Mouse (Mus musculus) granulocyte monocyte progenitor cell, adult 5-6 weeks (primary cell): Measurements from ENCODE around the gene Lrrc4b. TPM values are rescaled to one million over a fixed set of nuclear protein-coding genes. Genes with fewer than 3 reads are reported as not detected.

ENCODE experiments used
- ATAC-seq: replicated peaks from 2 replicates; pipeline ENCODE4 v1.8.0; 2016; ENCODE audit warnings: mild to moderate bottlenecking, moderate TSS enrichment, inconsistent platforms; ENCODE audit not compliant: poor library complexity, severe bottlenecking
- total RNA-seq, 2 experiments: library from RNA; stranded (forward) in 1 of 2; stranded (reverse) in 1 of 2; fragments of 200-712, 200-1000 nt in 1 of 2; fragments of >200 nt in 1 of 2; fragmentation: Nextera tagmentation in 1 of 2; gene quantifications; 2 replicates each; pipeline ENCODE4 v1.2.3; 2014 to 2017

Gene Lrrc4b
- total RNA-seq, 2 experiments from 2014 or later, result not detected

DNA sequence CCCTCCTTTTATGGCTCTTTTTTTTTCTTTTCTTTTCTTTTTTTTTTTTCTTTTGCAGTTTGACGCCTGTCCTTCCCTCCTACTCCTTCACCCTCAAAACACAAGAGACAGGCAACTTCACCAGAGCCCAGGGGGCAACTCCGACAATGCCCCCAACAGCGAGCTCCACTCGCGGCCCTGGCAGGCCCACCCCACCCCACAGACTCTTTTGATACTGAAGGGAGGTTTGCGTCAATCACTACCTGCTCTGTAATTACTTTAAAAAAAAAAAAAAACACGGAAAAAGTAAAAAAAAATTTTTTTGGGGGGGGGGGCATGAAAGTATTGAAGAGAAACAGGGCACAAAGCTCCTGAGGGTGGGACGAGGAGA is 34.2 kb downstream of the Lrrc4b start:
- ATAC-seq, result no peak

DNA sequence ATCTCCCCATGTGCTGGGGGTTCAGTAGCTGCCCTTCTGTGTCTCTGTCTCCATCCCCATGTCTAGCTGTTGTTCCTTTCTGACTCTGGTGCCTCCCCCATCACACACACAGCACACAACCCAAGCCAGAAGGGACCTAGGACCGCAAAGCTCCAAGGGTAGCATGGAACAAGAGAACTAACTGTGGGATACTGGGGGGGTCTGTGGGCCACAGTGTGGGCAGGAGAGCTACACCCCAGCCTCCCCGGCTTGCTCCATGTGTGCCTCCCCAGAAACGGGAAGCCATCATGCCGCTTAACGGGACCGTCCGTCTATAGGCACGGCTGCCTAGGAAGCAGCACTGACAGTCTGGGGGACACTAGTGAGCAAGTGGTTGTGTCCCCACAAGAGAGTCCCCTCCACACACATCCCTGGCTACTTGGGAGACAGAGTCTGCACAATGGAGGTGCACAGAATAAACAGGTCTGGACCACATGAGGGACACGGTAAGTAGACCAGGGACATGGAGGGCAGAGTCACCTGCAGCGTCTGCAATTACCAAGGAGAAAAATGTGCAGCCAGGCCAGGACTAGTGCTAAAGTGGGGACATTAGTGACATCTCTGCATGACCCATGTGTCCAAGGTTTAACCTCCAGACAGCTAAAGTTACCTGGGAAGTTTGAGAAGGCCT is 34.9 kb downstream of the Lrrc4b start:
- no peak for ATAC-seq

DNA sequence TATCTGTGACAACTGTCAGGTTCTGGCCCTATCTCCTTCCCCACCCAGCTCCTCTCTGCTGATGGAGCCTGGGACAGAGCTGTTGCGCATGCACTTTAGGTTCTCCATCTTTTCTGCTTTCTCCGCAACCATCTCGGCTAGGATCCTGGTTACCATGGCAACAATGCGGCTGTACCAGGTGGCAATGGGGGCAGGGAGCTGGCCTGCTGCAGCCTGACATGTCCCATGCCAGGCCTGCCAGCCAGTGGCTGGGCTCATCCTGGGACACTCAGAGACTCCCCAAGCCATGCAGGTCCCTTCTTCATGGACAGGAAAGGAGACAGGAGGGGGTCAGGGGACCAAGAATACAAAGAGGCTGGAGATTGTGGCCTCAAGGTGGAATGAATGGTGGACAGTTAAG is 35.7 kb downstream of the Lrrc4b start:
- no peak for ATAC-seq

DNA sequence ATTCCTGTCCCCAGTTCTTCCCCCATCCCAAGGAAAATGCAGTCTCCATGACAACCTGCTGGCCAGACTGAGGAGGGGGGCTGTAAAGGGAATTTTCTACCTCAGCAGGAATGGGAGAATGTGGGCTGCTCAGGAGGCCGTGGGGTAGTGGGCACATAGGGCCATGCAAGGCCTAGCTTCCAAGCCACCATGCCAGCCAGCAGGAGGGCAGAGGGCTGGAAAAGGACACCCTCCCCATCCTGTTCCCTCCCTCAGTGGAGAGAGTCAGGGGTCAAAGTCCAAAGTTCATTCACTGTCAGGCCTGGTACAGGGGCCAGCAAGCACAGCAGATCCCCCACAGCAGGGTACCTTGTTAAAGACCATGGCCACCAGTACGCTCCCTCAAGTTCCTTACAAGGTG is 36.3 kb downstream of the Lrrc4b start, which contains the start of gene Aspdh:
Aspdh (plus strand) TSS at position 281 of the 400 bp plus-strand sequence.
- no peak for ATAC-seq

DNA sequence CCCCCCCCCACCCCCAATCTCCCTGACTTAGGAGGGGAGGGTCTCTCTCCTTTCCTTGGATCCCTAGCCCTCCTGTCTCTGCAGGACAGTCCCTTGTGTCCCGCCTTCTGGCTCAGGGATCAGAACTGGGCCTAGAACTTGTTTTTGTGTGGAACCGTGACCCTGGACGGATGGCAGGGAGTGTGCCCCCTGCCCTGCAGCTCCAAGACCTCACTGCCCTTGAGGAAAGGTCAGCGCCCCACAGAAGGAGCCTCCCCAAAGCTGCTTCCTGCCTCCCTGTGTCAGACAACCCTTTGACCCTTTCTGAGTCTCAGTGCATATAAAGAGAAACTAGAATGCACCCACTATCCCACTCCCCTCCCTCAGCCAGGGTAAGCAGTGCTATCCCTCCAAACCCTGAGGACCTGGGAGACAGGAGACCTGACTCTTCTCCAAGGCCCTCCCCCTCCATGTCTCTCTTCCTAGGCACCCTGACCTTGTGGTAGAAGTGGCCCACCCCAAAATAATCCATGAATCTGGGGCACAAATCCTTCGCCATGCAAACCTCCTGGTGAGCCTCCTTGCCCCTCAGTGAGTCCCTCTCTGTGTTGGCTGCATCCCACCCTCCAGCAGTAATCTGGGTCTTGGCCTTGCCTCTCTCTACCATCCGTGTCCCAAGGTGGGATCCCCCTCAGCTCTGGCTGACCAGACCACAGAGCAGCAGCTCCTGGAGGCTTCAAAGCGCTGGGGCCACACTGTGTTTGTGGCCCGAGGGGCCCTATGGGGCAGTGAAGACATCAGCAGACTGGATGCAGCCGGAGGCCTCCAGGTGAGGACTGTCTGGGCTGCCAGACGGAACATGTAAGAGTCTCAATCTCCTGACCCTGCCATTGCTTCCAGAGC is 37.4 kb downstream of the Lrrc4b start:
- ATAC-seq, result no peak

DNA sequence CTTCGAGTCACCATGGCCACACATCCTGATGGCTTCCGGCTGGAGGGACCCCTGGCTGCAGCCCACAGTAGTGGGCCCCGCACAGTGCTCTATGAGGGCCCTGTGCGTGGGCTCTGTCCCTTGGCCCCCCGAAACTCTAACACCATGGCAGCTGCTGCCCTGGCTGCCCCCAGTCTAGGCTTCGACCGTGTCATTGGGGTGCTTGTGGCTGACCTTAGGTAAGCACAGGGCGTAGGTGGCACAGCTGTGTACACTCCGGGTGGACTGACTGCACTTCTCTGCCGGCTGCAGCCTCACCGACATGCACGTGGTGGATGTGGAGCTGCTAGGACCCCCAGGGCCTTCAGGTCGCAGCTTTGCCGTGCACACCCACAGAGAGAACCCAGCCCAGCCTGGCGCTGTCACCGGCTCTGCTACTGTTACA is 38.1 kb downstream of the Lrrc4b start:
- no peak for ATAC-seq

DNA sequence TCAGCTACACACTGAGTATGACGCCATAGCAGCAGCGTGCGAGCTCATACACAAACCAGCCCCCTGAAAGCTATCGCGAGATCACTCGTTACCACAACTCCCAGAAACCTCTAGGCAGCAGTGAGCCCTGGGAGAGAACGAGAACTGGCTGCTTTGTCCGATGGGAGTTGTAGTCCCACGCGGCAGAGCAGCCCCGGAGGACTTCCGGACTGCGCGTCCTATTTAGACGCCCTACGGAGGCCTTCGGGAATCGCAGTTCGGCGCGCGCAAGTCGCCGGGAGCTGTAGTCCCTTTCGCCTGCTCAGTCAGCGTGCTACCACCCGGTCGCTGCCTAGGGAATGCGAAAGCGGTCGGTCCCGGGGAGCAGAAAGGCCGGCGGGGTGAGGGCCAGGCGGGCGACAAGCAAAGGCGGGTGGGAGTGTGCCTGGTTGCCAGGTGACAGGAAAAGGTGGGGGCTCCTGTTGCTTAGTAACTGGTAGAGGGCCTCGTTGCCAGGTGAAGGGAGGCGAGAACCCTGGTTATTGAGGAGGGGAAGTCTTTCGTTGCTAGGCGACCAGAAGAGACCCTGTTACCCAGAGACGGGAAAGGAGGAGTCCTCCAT is 39.1 kb downstream of the Lrrc4b start, which contains the start of gene Josd2:
Josd2 (plus strand) TSS at position 170 of the 601 bp plus-strand sequence.
- ATAC-seq, result peak; percentile 92

DNA sequence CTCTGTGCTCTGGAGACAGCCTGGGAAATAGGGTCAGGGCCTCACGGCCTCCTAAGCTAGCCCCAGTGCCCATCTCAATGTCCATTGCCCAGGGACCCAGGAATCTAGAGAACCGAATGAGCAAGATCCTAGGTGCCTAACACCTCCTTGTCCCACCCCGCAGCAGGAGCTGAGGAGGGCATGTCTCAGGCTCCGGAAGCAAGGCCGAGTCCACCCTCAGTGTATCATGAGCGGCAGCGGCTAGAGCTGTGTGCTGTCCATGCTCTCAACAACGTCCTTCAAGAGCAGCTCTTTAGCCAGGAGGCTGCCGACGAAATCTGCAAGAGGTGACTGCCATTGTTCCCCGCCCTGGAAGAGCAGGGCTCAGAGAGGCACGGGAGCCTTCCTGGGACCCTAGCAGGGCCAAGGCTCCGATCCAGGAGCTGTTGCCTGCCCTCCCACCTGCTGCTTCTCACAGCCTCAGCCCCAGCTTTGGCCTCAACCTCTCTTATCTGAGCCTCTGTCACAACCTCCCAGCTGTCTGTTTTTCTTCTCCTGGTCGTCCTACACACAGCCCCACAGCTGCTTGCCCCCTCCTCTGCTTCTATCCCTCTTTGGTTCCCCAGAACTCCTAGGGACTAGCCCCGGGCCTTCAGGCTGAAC is 39.9 kb downstream of the Lrrc4b start:
- ATAC-seq, result no peak

DNA sequence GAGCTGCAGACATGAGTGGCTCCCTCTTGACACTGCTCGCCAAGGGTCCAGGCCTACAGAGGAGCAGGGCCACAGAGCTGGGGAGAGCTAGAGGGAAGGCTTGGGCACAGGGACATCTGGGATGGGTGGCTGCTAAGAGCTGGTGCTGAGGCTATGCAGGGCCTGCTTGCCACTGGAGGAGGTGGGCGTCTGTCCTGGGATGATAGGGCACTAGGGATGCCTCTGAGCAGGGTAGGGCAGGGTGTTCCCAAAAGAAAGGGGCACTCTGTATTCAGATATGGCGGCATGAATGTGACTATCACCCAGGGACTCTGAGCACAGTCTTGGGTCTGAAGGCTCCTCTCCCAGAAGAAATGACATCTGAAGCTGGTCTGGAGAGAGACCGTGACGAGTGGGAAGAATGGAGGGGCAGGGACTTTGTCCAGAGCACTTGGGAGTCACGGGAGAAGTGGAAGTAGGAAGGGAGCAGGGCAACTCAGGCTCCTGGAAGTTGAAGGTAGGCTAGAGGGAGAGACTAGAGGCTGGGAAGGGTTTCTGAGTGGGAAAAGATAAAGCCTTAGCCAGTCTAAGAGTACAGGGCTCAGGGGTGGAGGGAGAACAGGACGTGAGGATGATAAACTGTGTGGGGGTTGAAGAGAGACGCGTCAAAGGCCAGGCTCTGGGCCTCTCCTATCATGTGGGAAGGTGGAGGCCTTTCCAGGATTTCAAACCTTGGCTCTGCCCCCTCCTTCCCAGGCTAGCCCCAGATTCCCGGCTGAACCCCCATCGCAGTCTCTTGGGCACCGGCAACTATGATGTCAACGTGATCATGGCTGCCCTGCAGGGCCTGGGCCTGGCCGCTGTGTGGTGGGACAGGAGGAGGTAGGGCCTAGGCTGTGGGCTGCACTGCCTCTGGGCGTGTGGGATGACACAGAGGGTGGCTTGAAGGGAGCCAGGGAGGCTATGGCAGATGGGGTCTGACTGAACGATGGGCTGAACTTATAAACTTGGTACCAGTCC is 41.2 kb downstream of the Lrrc4b start:
- ATAC-seq, result no peak

DNA sequence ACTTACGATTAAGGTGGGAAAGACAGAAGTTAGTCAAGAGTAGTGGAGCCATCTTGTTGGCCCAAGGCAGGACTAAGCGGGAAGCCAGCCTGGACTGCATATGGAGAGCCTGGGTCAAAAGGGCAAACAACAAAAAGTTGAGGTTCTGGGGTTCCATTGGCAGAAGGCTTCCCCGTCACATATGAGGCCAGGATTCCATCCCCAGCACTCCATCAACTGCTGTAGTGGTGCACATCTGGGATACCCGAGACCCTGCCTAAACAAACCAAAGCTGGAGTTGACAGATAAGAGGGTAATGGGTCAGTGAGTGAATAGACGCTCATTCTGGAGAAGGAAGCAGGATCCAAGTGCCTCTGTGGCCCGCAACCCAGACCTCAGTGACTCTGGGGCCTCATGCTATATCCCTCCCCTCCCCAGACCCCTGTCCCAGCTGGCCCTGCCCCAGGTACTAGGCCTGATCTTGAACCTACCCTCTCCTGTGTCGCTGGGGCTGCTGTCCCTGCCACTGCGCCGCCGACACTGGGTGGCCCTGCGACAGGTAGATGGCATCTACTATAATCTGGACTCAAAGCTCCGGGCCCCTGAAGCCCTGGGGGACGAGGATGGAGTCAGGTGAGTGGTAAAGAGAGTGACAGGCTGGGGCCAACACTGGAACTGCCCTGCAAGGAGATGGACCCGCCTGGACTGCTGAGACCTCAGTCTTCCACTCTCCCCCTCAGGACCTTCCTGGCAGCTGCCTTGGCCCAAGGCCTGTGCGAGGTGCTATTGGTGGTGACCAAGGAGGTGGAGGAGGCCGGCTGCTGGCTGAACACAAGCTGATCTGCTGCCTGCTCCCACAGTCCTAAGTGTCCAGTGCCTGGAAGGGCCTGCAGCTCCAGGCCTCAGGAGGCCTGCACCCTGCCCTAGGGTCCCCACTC is 42.1 kb downstream of the Lrrc4b start:
- no peak for ATAC-seq

DNA sequence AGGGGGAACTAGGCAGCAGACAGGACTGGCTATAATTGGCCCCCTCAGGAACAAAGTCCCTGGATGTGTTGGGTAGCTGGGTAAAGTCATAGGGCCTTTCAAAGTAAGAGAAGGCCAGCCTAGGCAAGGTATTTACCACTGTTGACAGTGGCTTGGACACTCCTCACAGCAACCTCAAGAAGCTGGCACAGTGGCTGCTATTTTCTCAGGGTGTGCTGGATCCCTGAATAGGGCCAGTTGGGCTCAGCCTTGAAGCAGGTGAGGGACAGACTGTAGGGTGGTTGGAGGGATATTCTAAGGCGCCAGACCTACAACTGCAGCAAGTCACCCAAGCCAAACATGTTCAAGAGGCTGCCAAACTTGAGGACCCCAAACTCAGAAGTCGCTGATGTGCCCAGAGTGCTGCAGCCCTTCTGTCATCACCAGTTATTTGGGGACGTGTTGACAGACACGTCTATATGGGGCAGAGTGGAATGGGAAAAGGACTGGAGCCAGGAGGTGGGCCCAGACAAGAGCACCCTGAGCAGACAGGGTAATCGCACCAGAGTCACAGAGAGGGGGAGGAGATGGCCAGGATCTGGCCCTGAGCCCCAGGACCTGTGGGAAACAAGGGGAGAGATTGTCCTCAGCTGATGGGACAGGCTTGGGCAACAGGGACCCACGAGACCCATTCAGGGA is 43.2 kb downstream of the Lrrc4b start:
- ATAC-seq, result no peak

DNA sequence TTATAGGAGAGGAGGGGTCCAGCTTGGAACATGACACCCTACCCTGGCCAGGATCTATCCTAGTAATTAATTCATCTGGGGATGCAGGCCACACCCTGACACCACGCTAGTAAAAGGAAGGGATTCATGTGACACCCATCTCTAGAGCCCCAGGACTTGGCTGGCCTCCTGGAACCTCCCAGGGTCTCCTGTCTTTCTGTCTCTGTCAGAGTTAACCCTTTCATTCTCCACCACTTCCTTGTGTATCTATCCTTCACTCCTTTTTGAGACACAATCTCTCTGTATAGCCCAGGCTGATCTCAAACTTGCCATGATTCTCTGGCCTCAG is 43.7 kb downstream of the Lrrc4b start:
- no peak for ATAC-seq

DNA sequence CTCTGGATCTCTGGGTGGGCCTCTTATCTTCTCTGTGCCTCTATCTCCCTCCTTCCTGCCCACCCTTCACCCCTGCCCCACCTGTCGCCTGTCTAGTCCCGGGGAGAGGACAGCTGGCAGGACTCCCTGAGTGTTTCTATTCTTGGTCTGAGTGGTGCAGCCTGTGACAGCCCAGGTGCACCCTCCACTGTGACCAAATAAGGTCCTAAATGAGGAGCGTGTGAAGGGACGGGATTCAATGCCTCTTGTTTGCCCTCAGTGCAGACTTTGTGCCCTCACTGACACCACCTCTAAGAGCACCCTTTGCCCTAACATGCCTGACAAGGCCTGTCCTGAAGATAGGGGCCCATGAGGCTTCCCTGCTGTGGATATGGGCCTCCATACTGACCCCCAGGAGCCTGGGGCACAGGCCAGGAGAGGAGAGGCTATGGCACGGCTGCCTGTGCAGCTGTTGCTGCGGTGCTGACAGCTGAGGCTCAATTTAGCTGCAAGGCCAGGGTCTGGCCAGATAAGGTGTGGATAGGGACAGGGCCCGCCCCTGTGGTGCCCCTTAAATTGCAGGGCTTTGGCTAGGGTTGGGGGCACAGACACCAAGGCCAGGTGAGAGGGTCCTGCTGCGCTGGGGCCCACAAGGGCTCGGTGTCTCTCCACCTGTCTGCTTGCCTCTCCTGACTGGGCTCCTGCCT is 44.3 kb downstream of the Lrrc4b start:
- ATAC-seq, result no peak

DNA sequence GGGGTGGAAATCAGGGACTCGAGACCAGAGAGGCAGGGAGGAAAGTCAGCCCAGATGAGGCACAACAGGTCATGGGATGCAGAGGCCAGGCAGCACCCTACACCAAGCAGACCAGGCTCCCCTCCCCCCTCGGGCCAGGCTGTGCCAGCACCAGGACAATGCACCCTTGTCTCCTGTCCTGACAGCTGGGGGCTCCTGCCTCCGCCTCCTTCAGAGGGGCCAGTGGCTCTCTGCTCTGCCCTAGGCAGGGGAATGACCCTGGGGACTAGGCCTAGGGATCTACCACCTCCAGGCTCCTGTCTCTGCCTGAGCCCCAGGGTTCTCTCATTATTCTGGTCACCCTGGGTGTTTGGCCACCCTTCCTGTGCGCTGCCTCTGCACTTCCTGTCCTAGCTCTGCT is 45.6 kb downstream of the Lrrc4b start:
- ATAC-seq, result no peak

DNA sequence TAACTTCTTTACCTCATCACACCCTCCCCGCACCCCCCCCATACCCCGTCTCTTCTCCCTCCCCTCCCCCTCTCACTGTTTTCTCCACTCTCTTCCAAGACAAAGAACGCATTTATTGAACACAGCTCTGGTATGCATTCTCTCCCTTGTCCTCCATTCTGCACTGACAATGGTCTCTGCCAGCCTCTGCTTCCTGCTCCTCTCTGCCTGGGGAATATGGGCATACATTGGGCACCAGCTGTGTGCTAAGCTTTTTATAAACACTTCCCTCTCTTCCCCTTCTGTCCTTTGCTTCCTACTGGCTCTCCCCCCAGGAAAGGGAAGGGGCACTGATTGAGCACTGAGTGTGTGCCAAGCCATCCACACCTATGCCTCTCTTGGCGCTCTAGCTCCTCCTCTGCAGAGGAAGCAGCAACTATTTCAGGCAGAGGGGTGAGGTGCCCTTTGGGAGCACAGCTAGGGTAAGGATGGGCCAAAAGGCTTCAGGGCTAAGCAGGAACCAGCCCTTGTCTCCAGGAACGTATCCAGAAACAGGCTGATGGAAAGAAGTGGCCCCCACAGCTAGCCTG is 46.3 kb downstream of the Lrrc4b start:
- no peak for ATAC-seq

DNA sequence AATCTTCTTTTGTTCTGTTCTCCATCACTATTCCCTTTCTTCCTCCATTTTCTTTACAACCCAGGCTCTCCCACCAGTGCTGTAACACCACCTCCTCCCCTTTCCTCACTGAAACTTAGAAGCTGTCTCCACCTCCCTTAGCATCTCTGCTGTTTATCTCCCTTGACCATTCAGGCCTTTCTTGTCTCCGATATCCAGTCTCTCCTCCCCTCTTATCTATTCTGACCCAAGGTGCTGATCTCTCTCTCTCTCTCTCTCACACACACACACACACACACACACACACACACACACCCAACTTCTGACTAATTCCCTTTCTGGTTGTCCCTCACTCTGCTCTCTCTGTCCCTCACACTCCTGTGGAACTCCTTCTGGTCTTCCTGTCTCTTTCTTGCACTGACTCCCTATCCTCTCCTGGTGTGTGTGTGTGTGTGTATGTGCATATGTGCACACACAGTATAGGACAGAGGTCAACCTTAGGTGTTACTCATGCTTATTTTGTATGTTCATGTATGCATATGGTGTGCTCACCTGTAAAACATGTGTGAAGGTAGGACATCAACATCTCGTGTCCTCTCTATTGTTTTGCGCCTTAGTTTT is 54.1 kb downstream of the Lrrc4b start:
- no peak for ATAC-seq

DNA sequence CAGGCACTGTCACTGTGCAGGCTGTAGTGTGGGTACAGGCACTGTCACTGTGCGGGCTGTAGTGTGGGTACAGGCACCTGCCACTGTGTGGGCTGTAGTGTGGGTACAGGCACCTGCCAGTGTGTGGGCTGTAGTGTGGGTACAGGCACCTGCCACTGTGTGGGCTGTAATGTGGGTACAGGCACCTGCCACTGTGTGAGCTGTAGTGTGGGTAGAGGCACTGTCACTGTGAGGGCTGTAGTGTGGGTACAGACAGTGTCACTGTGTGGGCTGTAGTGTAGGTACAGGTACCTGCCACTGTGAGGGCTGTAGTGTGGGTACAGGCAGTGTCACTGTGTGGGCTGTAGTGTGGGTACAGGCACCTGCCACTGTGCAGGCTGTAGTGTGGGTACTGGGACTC is 55.3 kb downstream of the Lrrc4b start:
- no peak for ATAC-seq
